Comparison of ENCODE assay signal across 23 mouse cellular contexts in the genomic region with DNA sequence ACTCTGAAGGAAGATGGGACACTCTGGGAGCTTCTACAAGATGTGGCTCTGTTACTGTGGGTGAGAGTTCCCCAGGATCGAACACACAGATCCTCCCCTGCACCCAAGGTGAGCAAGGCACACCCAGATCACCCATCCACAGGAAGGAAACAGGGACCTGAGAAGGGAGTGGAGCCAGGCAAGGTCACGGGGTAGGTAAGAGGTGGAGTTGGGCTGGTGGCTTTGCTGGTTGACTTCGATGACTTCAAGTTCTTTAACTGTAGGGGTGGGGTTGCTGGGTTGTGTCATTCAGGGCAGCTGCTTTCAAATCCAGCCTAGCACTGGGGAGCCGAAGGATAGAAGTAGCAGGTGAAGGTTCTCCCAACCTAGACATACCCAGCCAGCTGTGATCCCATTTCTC. TPM values are rescaled to one million over a fixed set of nuclear protein-coding genes. Genes with fewer than 3 reads are reported as not detected.
A peak's percentile ranks its signal among the peaks of the same experiment; 100 is the strongest.
DNase-seq lines count a peak whose midpoint lies in the region; ATAC-seq and TF ChIP-seq lines count a peak whose summit lies in the region.
"Had no signal": no experiment of that assay in that cellular context is flagged by ENCODE, and none has a peak within 500 bp of the region (broad histone marks: within the 10 kb centered on the region; RNA-seq: fewer than 3 reads in every experiment).

No protein-coding gene starts in this region.

- no peak for TF ChIP-seq EP300 in lung, postnatal 0 days (IDR thresholded peaks at IDR 0.05)

- no peak for TF ChIP-seq CTCF in lung, adult 2 months (IDR thresholded peaks at IDR 0.05; ENCODE audit: insufficient read depth, low read length)
- no peak for TF ChIP-seq CTCF in lung, postnatal 0 days (IDR thresholded peaks at IDR 0.05)

- no peak overlapping the region for H3K4me3 ChIP-seq in lung, adult 2 months (replicated peaks; ENCODE audit: extremely low read depth, low read depth, low read length)
- H3K4me3 ChIP-seq in lung, postnatal 0 days (ENCODE audit: low read depth, low read length) = no peak overlapping the region
- no peak overlapping the region for H3K4me3 ChIP-seq in heart, embryonic 10.5 days
- no peak overlapping the region for H3K4me3 ChIP-seq in liver, embryonic 12.5 days
- H3K4me3 ChIP-seq: embryonic facial prominence, embryonic 12.5 days; forebrain, embryonic 13.5 days; forebrain, embryonic 15.5 days had no signal

- H3K4me2 ChIP-seq in lung, postnatal 0 days (replicated peaks; ENCODE audit: low read depth, low read length) = no peak overlapping the region
- no peak overlapping the region for H3K4me2 ChIP-seq in liver, embryonic 12.5 days
- H3K4me2 ChIP-seq: embryonic facial prominence, embryonic 12.5 days; forebrain, embryonic 13.5 days; forebrain, embryonic 15.5 days had no signal

- H3K27me3 ChIP-seq in lung, postnatal 0 days (replicated peaks; ENCODE audit: insufficient read depth, low read length) = no peaks in the 10 kb centered on the region
- no peaks in the 10 kb centered on the region for H3K27me3 ChIP-seq in heart, embryonic 10.5 days (ENCODE audit: insufficient read depth, poor library complexity, severe bottlenecking)
- 0 out of 2 replicates have a peak, but pooled peaks cover 7% of the 10 kb centered on the region for H3K27me3 ChIP-seq in liver, embryonic 12.5 days (replicated peaks)
- H3K27me3 ChIP-seq: embryonic facial prominence, embryonic 12.5 days; forebrain, embryonic 13.5 days; forebrain, embryonic 15.5 days had no signal

- ATAC-seq in lung, postnatal 0 days = no peak
- ATAC-seq in liver, embryonic 12.5 days = no peak
- ATAC-seq: activated CD4-positive, CD25-positive, alpha-beta regulatory T cell, adult 4 months; forebrain, embryonic 13.5 days; forebrain, embryonic 15.5 days had no signal

- H3K9ac ChIP-seq in lung, postnatal 0 days (replicated peaks; ENCODE audit: low read depth) = no peak overlapping the region
- H3K9ac ChIP-seq in liver, embryonic 12.5 days = no peak overlapping the region
- H3K9ac ChIP-seq: embryonic facial prominence, embryonic 12.5 days; forebrain, embryonic 13.5 days; forebrain, embryonic 15.5 days had no signal

- H3K36me3 ChIP-seq in lung, postnatal 0 days (ENCODE audit: insufficient read depth, low read length) = peaks cover 5% of the 10 kb centered on the region
- H3K36me3 ChIP-seq in heart, embryonic 10.5 days = peaks cover 9% of the 10 kb centered on the region
- H3K36me3 ChIP-seq in liver, embryonic 12.5 days = peaks cover 12% of the 10 kb centered on the region

- H3K9me3 ChIP-seq in lung, postnatal 0 days (ENCODE audit: low read length) = no peaks in the 10 kb centered on the region
- no peaks in the 10 kb centered on the region for H3K9me3 ChIP-seq in heart, embryonic 10.5 days
- H3K9me3 ChIP-seq in liver, embryonic 12.5 days (replicated peaks) = no peaks in the 10 kb centered on the region
- H3K9me3 ChIP-seq: embryonic facial prominence, embryonic 10.5 days; embryonic facial prominence, embryonic 12.5 days; forebrain, embryonic 13.5 days; forebrain, embryonic 15.5 days had no signal

- no peak overlapping the region for H3K27ac ChIP-seq in lung, postnatal 0 days (ENCODE audit: low read length)
- no peak overlapping the region for H3K27ac ChIP-seq in heart, embryonic 10.5 days
- H3K27ac ChIP-seq in liver, embryonic 12.5 days = no peak overlapping the region
- H3K27ac ChIP-seq: embryonic facial prominence, embryonic 10.5 days; embryonic facial prominence, embryonic 12.5 days; forebrain, embryonic 13.5 days; forebrain, embryonic 15.5 days had no signal

- 69% methylated on average over 4 of the region's 4 CpGs for WGBS in lung, adult 2 months
- WGBS in lung, postnatal 0 days = 76% methylated on average over 4 of the region's 4 CpGs
- WGBS in heart, embryonic 10.5 days = 88% methylated on average over 4 of the region's 4 CpGs
- 72% methylated on average over 4 of the region's 4 CpGs for WGBS in liver, embryonic 12.5 days (ENCODE audit: insufficient replicate concordance)

- TF ChIP-seq POLR2A in lung, adult 2 months (IDR thresholded peaks at IDR 0.05; ENCODE audit: borderline replicate concordance, extremely low read depth, low read depth, low read length) = no peak

- peaks cover 15% of the 10 kb centered on the region for H3K4me1 ChIP-seq in lung, adult 2 months (ENCODE audit: control insufficient read depth, insufficient read depth, low read length)
- peaks cover 9% of the 10 kb centered on the region for H3K4me1 ChIP-seq in lung, postnatal 0 days (ENCODE audit: insufficient read depth, low read depth, low read length)
- H3K4me1 ChIP-seq in heart, embryonic 10.5 days = peaks cover 47% of the 10 kb centered on the region
- H3K4me1 ChIP-seq in liver, embryonic 12.5 days = peaks cover 35% of the 10 kb centered on the region

- DNase-seq in lung, adult 18-20 months = peak; percentile 32 to 52
- DNase-seq in lung, adult 2 months = no peak
- peak; percentile 40 for DNase-seq in lung, postnatal 36 days
- DNase-seq in lung, postnatal 0 days (ENCODE audit: low spot score) = no peak
- DNase-seq in induced T-regulatory cell, adult 2 months (ENCODE audit: low read depth) = peak; percentile 14
- DNase-seq in heart, embryonic 10.5 days (ENCODE audit: low spot score) = no peak
- DNase-seq: adrenal gland, adult 8-10 months; adrenal gland, postnatal 14 days; adrenal gland, postnatal 36 days; cerebellum, adult 11-12 months; cerebellum, adult 2 months; cerebellum, adult 9-10 months; cerebellum, postnatal 10 days; cerebellum, postnatal 25 days had no signal

RNA-seq across cellular contexts. Expression of a gene that starts 3.3 kb away (rescaled TPM):
- polyA plus RNA-seq in lung, adult 2 months (2012; rRNA removed) = 131 and 171 TPM in 2 replicates
- 224 and 234 TPM in 2 replicates for polyA plus RNA-seq in lung, postnatal 0 days (2015; fragmentation: Nextera tagmentation; extraction: Ambion mirVana)
- 148 and 163 TPM in 2 replicates for polyA plus RNA-seq in heart, embryonic 10.5 days (2016; fragmentation: Nextera tagmentation; extraction: Ambion mirVana)
- polyA plus RNA-seq in liver, embryonic 12.5 days (2016; fragmentation: Nextera tagmentation; extraction: Ambion mirVana) = 148 and 151 TPM in 2 replicates

RNA-seq across cellular contexts. Expression of a gene that starts 3.9 kb away (rescaled TPM):
- 163 and 173 TPM in 2 replicates for polyA plus RNA-seq in lung, adult 2 months (2012; rRNA removed)
- polyA plus RNA-seq in lung, postnatal 0 days (2015; fragmentation: Nextera tagmentation; extraction: Ambion mirVana) = 78.5 and 88.2 TPM in 2 replicates
- polyA plus RNA-seq in heart, embryonic 10.5 days (2016; fragmentation: Nextera tagmentation; extraction: Ambion mirVana) = 42.2 and 43.5 TPM in 2 replicates
- polyA plus RNA-seq in liver, embryonic 12.5 days (2016; fragmentation: Nextera tagmentation; extraction: Ambion mirVana) = 12.9 and 13.7 TPM in 2 replicates

RNA-seq across cellular contexts. Expression of a gene that starts 23.7 kb away (rescaled TPM):
- polyA plus RNA-seq in lung, adult 2 months (2012; rRNA removed) = not detected in 2 replicates
- 0.08 TPM in 1 of 2 replicates, not detected in the other for polyA plus RNA-seq in lung, postnatal 0 days (2015; fragmentation: Nextera tagmentation; extraction: Ambion mirVana)
- polyA plus RNA-seq in heart, embryonic 10.5 days (2016; fragmentation: Nextera tagmentation; extraction: Ambion mirVana) = 0.51 and 0.95 TPM in 2 replicates
- 0.38 and 0.39 TPM in 2 replicates for polyA plus RNA-seq in liver, embryonic 12.5 days (2016; fragmentation: Nextera tagmentation; extraction: Ambion mirVana)
- polyA plus RNA-seq: embryonic facial prominence, embryonic 14.5 days had no signal

RNA-seq across cellular contexts. Expression of a gene that starts 50.8 kb away (rescaled TPM):
- polyA plus RNA-seq in lung, adult 2 months (2012; rRNA removed) = not detected in 2 replicates
- not detected in 2 replicates for polyA plus RNA-seq in lung, postnatal 0 days (2015; fragmentation: Nextera tagmentation; extraction: Ambion mirVana)
- polyA plus RNA-seq in heart, embryonic 10.5 days (2016; fragmentation: Nextera tagmentation; extraction: Ambion mirVana) = 0.62 TPM in 1 of 2 replicates, not detected in the other
- not detected in 2 replicates for polyA plus RNA-seq in liver, embryonic 12.5 days (2016; fragmentation: Nextera tagmentation; extraction: Ambion mirVana)
- polyA plus RNA-seq: activated CD4-positive, CD25-positive, alpha-beta regulatory T cell, adult 4 months; C2C12; cortical plate, adult 2 months; embryonic facial prominence, embryonic 10.5 days; embryonic facial prominence, embryonic 14.5 days; forebrain, embryonic 15.5 days had no signal

Comparison
In these comparisons a context has a peak if more than half of its experiments do, and no peak if none do; other contexts are left out.
1. DNase-seq: peak in lung, adult 18-20 months (2 of 2), lung, postnatal 36 days (single experiment) and induced T-regulatory cell, adult 2 months (single experiment); none in lung, adult 2 months (single experiment), lung, postnatal 0 days (single experiment) and heart, embryonic 10.5 days (single experiment).